Mouse (Mus musculus) embryo, embryonic 10 days (tissue): ENCODE results near the gene Zic4.

Source experiments
- DNase-seq: peaks from one replicate; pipeline ENCODE4 v3.0.0-alpha.2; 2015; ENCODE audit warnings: low spot score

Zic4 gene

GRCm38 (mm10) chr9:91363011-91363730, 958 bp downstream of the Zic4 start:
- peak; percentile 14 for DNase-seq

- no peak for DNase-seq
Observed at GRCm38 (mm10) chr9:91363814-91364126, 1.6 kb downstream of the Zic4 start.

GRCm38 (mm10) chr9:91364127-91364970, 2.1 kb downstream of the Zic4 start:
- DNase-seq: peak; percentile 61

- peak; percentile 65 for DNase-seq
Observed at GRCm38 (mm10) chr9:91364971-91365501, 2.8 kb downstream of the Zic4 start.

- DNase-seq: peak; percentile 80
Observed at GRCm38 (mm10) chr9:91365664-91366063, 3.5 kb downstream of the Zic4 start, which contains the start of gene Zic1. Gene Zic1, minus strand, starts transcription at chr9:91365810.

GRCm38 (mm10) chr9:91366226-91366998, 4.2 kb downstream of the Zic4 start:
- peak; percentile 23 for DNase-seq

GRCm38 (mm10) chr9:91366999-91367811, 5.0 kb downstream of the Zic4 start:
- DNase-seq: peak; percentile 35

- peak; percentile 6 for DNase-seq
Observed at GRCm38 (mm10) chr9:91368150-91368549, 5.9 kb downstream of the Zic4 start.

- DNase-seq: peak; percentile 8
Observed at GRCm38 (mm10) chr9:91368946-91369292, 6.7 kb downstream of the Zic4 start.

GRCm38 (mm10) chr9:91369293-91369991, 7.2 kb downstream of the Zic4 start:
- peak; percentile 25 for DNase-seq

GRCm38 (mm10) chr9:91370191-91370708, 8.0 kb downstream of the Zic4 start:
- peak; percentile 63 for DNase-seq

GRCm38 (mm10) chr9:91371011-91371410, 8.8 kb downstream of the Zic4 start:
- DNase-seq: no peak

- DNase-seq: no peak
Observed at GRCm38 (mm10) chr9:91371608-91372007, 9.4 kb downstream of the Zic4 start.

- DNase-seq: no peak
Observed at GRCm38 (mm10) chr9:91373811-91374575, 11.8 kb downstream of the Zic4 start.

- DNase-seq: peak; percentile 63
Observed at GRCm38 (mm10) chr9:91374665-91375064, 12.5 kb downstream of the Zic4 start.

GRCm38 (mm10) chr9:91377036-91377872, 15.0 kb downstream of the Zic4 start:
- peak; percentile 61 for DNase-seq

- DNase-seq: peak; percentile 74
Observed at GRCm38 (mm10) chr9:91377873-91378150, 15.6 kb downstream of the Zic4 start.

GRCm38 (mm10) chr9:91378411-91379299, 16.4 kb downstream of the Zic4 start:
- DNase-seq: peak; percentile 47
